Mouse (Mus musculus): ENCODE results near the gene Faim2.

- no peak for TF ChIP-seq CTCF (conservative IDR thresholded peaks at IDR 0.05; ENCODE audit: low read length)
- no peak for TF ChIP-seq POU5F1 (IDR thresholded peaks at IDR 0.05; ENCODE audit: borderline replicate concordance, low read length)
Observed at GRCm38 (mm10) chr15:99455415-99455814, 72.5 kb downstream of the Faim2 start.

Measured in E14TG2a.4 (cell line).